Mouse (Mus musculus): ENCODE measurements at regions not wholly inside any gene's neighbourhood (a gene's known extent, or its start where the extent isn't known, plus 50 kb on each side); places are given as distances from the start of the nearest gene placed in this dataset.

- TF ChIP-seq CTCF (IDR thresholded peaks at IDR 0.05; ENCODE audit: control insufficient read depth, insufficient read depth, insufficient read length) (no peak), MAX (IDR thresholded peaks at IDR 0.05) (no peak), CEBPB (IDR thresholded peaks at IDR 0.05; ENCODE audit: low read depth) (no peak), USF1 (IDR thresholded peaks at IDR 0.05; ENCODE audit: low read depth) (no peak)
Observed at GRCm38 (mm10) chr1:35238139-35238538, 388.4 kb downstream of the Plekhb2 start.

Measured in C2C12 (cell line).